Mouse (Mus musculus): ENCODE data around the gene Polr3k. TPM values are rescaled to one million over a fixed set of nuclear protein-coding genes. Genes with fewer than 3 reads are reported as not detected.

The Polr3k gene
- polyA plus RNA-seq, 1 experiment from 2014 or later: 103 TPM

GRCm38 (mm10) chr2:181866931-181867330 lies 2.8 kb downstream of the Polr3k start:
- Histone ChIP-seq H3K4me3 (ENCODE audit: low read depth, low read length) (no peak overlapping the region), H3K27me3 (ENCODE audit: control insufficient read depth, insufficient read depth, low read length) (no peaks in the 10 kb centered on the region), H3K9ac (ENCODE audit: low read length) (no peak overlapping the region), H3K4me2 (ENCODE audit: low read depth, low read length, severe bottlenecking) (no peak overlapping the region), H3K27ac (ENCODE audit: low read depth, low read length) (no peak overlapping the region), H3K36me3 (ENCODE audit: control insufficient read depth, insufficient read depth, low read length) (peaks cover 2% of the 10 kb centered on the region; the same call in 1 of the 2 replicates), H3K9me3 (ENCODE audit: control insufficient read depth, low read length) (no peaks in the 10 kb centered on the region), H3K4me1 (replicated peaks; ENCODE audit: control insufficient read depth, insufficient read depth, low read length) (peaks cover 4% of the 10 kb centered on the region; the same call in 1 of the 2 replicates)
- DNase-seq (ENCODE audit: low spot score): peak; percentile 67
- no peak for ATAC-seq (replicated peaks; ENCODE audit: low FRiP score)
- WGBS: 62% methylated on average over 5 of the region's 5 CpGs

DNA sequence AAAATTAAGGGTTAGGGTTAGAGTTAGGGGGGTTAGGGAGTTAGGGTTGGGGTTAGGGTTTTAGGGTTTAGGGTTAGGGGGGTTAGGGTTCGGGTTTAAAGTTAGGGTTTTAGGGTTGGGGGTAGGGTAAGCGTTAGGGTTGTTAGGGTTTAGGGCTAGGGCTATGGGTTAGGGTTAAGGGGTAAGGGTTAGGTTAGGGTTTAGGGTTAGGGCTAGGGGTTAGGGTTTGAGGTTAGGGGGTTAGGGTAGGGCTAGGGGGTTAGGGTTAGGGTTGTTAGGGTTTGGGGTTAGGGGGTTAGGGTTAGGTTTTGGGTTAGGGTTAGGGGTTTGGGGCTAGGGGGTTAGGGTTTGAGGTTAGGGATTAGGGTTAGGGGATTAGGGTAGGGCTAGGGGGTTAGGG lies 6.9 kb downstream of the Polr3k start:
- ATAC-seq (replicated peaks; ENCODE audit: low FRiP score) (no peak), DNase-seq (ENCODE audit: low spot score) (no peak)
- WGBS: 95% methylated on average over 2 of the region's 2 CpGs
- Histone ChIP-seq H3K36me3 (ENCODE audit: control insufficient read depth, insufficient read depth, low read length) (peaks cover 2% of the 10 kb centered on the region; the same call in 1 of the 2 replicates), H3K9me3 (ENCODE audit: control insufficient read depth, low read length) (no peaks in the 10 kb centered on the region), H3K4me3 (ENCODE audit: low read depth, low read length) (no peak overlapping the region), H3K27me3 (ENCODE audit: control insufficient read depth, insufficient read depth, low read length) (no peaks in the 10 kb centered on the region), H3K9ac (ENCODE audit: low read length) (no peak overlapping the region), H3K4me2 (ENCODE audit: low read depth, low read length, severe bottlenecking) (no peak overlapping the region), H3K4me1 (replicated peaks; ENCODE audit: control insufficient read depth, insufficient read depth, low read length) (no peaks in the 10 kb centered on the region), H3K27ac (ENCODE audit: low read depth, low read length) (no peak overlapping the region)

DNA sequence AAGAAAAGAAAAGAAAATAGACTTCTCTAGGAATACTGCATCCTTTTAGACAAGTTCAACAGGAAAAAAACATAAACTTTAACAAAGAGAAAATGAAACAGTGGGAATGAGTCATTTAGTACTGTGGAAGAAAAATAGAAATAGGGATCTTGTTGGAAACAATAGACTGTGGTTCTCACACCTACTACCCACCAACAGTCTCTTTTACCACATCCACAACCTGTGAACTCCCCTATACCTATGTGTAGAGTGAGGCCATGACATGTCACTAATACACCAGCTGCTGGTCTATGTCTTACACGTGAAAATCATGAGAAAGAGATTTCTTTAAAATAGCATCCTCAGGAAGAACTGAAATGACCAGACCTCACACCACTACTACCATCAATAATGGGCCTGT lies 14.8 kb downstream of the Polr3k start:
- WGBS: 76% methylated on average over 1 of the region's 1 CpGs
- Histone ChIP-seq H3K4me2 (ENCODE audit: low read depth, low read length, severe bottlenecking) (no peak overlapping the region), H3K4me3 (ENCODE audit: low read depth, low read length) (no peak overlapping the region), H3K27ac (ENCODE audit: low read depth, low read length) (no peak overlapping the region), H3K4me1 (replicated peaks; ENCODE audit: control insufficient read depth, insufficient read depth, low read length) (no peaks in the 10 kb centered on the region), H3K9me3 (ENCODE audit: control insufficient read depth, low read length) (no peaks in the 10 kb centered on the region), H3K9ac (ENCODE audit: low read length) (no peak overlapping the region), H3K36me3 (ENCODE audit: control insufficient read depth, insufficient read depth, low read length) (no peaks in the 10 kb centered on the region), H3K27me3 (ENCODE audit: control insufficient read depth, insufficient read depth, low read length) (no peaks in the 10 kb centered on the region)
- no peak for ATAC-seq (replicated peaks; ENCODE audit: low FRiP score)
- DNase-seq (ENCODE audit: low spot score): no peak

GRCm38 (mm10) chr2:181883022-181883749 lies 19.0 kb downstream of the Polr3k start:
- no peaks in the 10 kb centered on the region for H3K4me1 ChIP-seq (replicated peaks; ENCODE audit: control insufficient read depth, insufficient read depth, low read length)
- H3K4me2 ChIP-seq (ENCODE audit: low read depth, low read length, severe bottlenecking): no peak overlapping the region
- 88% methylated on average over 3 of the region's 3 CpGs for WGBS
- DNase-seq (ENCODE audit: low spot score): no peak
- ATAC-seq (replicated peaks; ENCODE audit: low FRiP score): no peak
- no peaks in the 10 kb centered on the region for H3K27me3 ChIP-seq (ENCODE audit: control insufficient read depth, insufficient read depth, low read length)
- no peak overlapping the region for H3K9ac ChIP-seq (ENCODE audit: low read length)
- no peaks in the 10 kb centered on the region for H3K36me3 ChIP-seq (ENCODE audit: control insufficient read depth, insufficient read depth, low read length)
- no peaks in the 10 kb centered on the region for H3K9me3 ChIP-seq (ENCODE audit: control insufficient read depth, low read length)
- H3K27ac ChIP-seq (ENCODE audit: low read depth, low read length): no peak overlapping the region
- H3K4me3 ChIP-seq (ENCODE audit: low read depth, low read length): no peak overlapping the region

- no peak for ATAC-seq (replicated peaks; ENCODE audit: low FRiP score)
- H3K4me1 ChIP-seq (replicated peaks; ENCODE audit: control insufficient read depth, insufficient read depth, low read length): no peaks in the 10 kb centered on the region
- H3K9me3 ChIP-seq (ENCODE audit: control insufficient read depth, low read length): no peaks in the 10 kb centered on the region
- 51% methylated on average over 3 of the region's 3 CpGs for WGBS
- H3K4me3 ChIP-seq (ENCODE audit: low read depth, low read length): no peak overlapping the region
- DNase-seq (ENCODE audit: low spot score): peak; percentile 57
- no peak overlapping the region for H3K4me2 ChIP-seq (ENCODE audit: low read depth, low read length, severe bottlenecking)
- H3K27ac ChIP-seq (ENCODE audit: low read depth, low read length): no peak overlapping the region
- H3K36me3 ChIP-seq (ENCODE audit: control insufficient read depth, insufficient read depth, low read length): no peaks in the 10 kb centered on the region
- H3K9ac ChIP-seq (ENCODE audit: low read length): no peak overlapping the region
- H3K27me3 ChIP-seq (ENCODE audit: control insufficient read depth, insufficient read depth, low read length): no peaks in the 10 kb centered on the region
Measured at GRCm38 (mm10) chr2:181917861-181918260, 53.7 kb downstream of the Polr3k start.

DNA sequence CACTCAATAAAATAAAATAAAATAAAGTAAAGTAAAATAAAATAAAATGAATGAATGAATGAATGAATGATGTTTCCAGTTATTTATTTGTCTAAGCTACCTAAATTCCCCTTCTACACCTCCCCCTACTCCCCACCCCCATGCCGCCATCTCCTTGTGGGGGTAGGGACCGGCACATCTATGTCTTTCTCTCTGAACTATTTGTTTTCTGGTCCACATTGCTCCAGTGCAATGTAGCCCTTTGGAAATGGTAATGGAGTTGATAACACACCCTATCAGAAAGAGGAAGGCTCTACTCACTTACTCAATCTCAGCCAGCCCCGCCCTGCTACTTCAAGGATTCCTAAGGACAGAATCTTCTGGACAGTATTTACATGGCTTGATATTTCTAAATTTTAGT lies 54.4 kb downstream of the Polr3k start:
- ATAC-seq (replicated peaks; ENCODE audit: low FRiP score) (peak; percentile 96), DNase-seq (ENCODE audit: low spot score) (peak; percentile 84)
- no peaks in the 10 kb centered on the region for H3K27me3 ChIP-seq (ENCODE audit: control insufficient read depth, insufficient read depth, low read length)
- H3K36me3 ChIP-seq (ENCODE audit: control insufficient read depth, insufficient read depth, low read length): no peaks in the 10 kb centered on the region
- H3K4me2 ChIP-seq (ENCODE audit: low read depth, low read length, severe bottlenecking): no peak overlapping the region
- 55% methylated on average over 3 of the region's 3 CpGs for WGBS
- H3K9me3 ChIP-seq (ENCODE audit: control insufficient read depth, low read length): no peaks in the 10 kb centered on the region
- H3K9ac ChIP-seq (ENCODE audit: low read length): no peak overlapping the region
- no peak overlapping the region for H3K27ac ChIP-seq (ENCODE audit: low read depth, low read length)
- H3K4me3 ChIP-seq (ENCODE audit: low read depth, low read length): no peak overlapping the region
- no peaks in the 10 kb centered on the region for H3K4me1 ChIP-seq (replicated peaks; ENCODE audit: control insufficient read depth, insufficient read depth, low read length)

Other genes starting within 250 kb of the Polr3k start
- not detected in 2 replicates for gene Gm29797, start 207.3 kb upstream of the Polr3k start, polyA plus RNA-seq (2014; fragmentation: Nextera tagmentation; extraction: Ambion mirVana)
- 15.8 and 18.8 TPM in 2 replicates for gene Sox18, start 192.7 kb upstream of the Polr3k start, polyA plus RNA-seq (2014; fragmentation: Nextera tagmentation; extraction: Ambion mirVana)
- 21.1 and 22.6 TPM in 2 replicates for gene Tcea2, start 184.0 kb upstream of the Polr3k start, polyA plus RNA-seq (2014; fragmentation: Nextera tagmentation; extraction: Ambion mirVana)
- gene Rgs19, start 170.4 kb upstream of the Polr3k start, polyA plus RNA-seq (2014; fragmentation: Nextera tagmentation; extraction: Ambion mirVana): 64.7 and 74.8 TPM in 2 replicates
- not detected in 2 replicates for gene Lkaaear1, start 165.9 kb upstream of the Polr3k start, polyA plus RNA-seq (2014; fragmentation: Nextera tagmentation; extraction: Ambion mirVana)
- 12.8 and 15.8 TPM in 2 replicates for gene Oprl1, start 149.3 kb upstream of the Polr3k start, polyA plus RNA-seq (2014; fragmentation: Nextera tagmentation; extraction: Ambion mirVana)
- 26.6 and 27.3 TPM in 2 replicates for gene Myt1, start 101.0 kb upstream of the Polr3k start, polyA plus RNA-seq (2014; fragmentation: Nextera tagmentation; extraction: Ambion mirVana)
- gene Pcmtd2, start 26.5 kb upstream of the Polr3k start, polyA plus RNA-seq (2014; fragmentation: Nextera tagmentation; extraction: Ambion mirVana): 27.1 and 33.4 TPM in 2 replicates
- not detected in 2 replicates for gene Gm14496, start 126.8 kb downstream of the Polr3k start, polyA plus RNA-seq (2014; fragmentation: Nextera tagmentation; extraction: Ambion mirVana)

Measured in forebrain, embryonic 11.5 days (tissue).